Mouse (Mus musculus) frontal cortex, postnatal 36 days (tissue): ENCODE measurements at regions not wholly inside any gene's neighbourhood (a gene's known extent, or its start where the extent isn't known, plus 50 kb on each side); places are given as distances from the start of the nearest gene placed in this dataset.

ENCODE experiments used
- DNase-seq, 2 experiments: peaks; one replicate each; pipeline ENCODE4 v3.0.0; 2022; ENCODE audit warnings: low spot score in 2 of 2

DNA sequence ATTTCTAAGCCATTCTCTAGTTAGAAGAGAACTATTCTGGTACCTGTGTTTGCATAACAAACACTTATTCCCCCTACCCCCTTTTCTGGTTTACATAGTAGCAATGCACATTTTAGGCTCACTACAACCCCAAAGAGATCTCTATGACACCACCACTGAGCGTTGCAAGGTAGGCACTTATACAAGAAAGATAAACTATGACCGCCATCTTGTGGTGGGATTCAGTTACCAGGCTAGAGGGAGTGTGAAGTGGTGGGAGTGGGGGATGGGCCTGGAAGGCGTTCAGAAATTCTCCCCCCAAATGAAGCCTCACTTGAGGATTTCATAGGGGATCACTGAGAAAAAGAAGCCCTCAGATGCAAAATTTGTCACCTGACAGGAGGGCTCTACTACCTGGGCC is 64.4 kb upstream of the Fst start:
- DNase-seq, result peak; percentile 5 to 19

DNA sequence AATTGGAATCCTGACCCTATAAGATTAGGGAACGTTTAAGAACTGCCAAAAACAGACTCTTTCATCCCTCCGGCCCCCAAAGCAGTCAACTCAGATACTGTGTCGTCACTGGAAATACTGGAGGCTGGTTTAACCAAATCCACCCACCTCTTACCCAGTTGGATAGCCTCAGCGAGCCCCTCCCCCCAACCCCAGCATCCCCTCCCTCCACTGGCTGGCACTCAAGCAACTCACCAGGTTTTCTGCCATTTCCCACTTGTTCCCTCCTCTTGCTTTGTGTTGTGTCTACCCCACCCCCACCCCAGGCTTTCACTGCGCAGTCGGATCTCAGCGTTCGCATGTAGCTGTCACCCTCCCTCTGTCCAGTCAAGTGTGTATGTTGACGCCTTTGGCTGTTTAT is 68.1 kb upstream of the Fst start:
- no peak for DNase-seq

DNA sequence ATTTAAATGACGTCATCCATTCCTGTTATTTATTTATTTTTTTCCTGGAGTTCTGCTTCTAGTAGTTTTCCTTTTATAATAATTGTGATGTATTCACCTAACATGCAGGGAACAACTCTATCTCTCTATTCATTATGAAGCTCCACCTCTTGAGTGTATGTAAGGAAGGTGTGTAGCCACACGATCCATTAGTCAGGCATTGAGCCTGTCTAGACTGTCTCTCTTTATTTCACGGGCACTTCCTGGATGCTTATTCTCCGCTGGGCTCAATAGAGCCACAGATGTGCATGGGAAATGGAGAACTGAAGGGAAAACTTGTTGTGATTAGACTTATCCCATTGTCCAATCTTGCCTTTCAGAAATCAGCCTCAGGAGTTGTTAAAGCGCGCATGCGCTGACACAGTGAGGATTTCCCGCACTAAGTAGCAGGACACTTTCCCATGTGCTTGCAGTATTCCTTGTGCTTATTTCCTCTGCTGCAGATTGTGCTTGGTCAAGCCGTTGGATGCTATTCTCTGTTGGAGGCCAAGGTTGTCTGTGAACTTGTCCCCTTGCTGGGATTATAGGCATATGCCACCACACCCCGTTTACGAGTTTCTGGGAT is 71.5 kb upstream of the Fst start:
- no peak for DNase-seq

DNA sequence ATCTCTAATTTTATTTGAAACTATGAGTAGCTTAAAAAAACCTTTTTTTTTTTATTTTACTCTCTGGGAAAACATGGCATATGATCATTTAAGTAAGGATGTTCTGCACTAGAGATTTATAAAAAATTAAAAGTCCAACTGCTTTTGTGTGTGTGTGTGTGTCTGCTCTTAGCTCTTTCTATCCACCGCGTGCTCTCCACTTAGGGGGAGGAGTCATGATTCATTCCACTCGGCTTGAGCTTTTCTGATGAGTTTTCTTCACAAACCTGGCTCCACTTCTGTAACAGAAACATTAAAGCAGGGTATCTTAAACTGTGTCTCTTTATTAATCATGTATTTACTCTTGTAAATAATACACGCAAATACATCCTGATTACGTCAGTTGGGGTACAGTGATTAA is 73.0 kb upstream of the Fst start:
- no peak for DNase-seq

DNA sequence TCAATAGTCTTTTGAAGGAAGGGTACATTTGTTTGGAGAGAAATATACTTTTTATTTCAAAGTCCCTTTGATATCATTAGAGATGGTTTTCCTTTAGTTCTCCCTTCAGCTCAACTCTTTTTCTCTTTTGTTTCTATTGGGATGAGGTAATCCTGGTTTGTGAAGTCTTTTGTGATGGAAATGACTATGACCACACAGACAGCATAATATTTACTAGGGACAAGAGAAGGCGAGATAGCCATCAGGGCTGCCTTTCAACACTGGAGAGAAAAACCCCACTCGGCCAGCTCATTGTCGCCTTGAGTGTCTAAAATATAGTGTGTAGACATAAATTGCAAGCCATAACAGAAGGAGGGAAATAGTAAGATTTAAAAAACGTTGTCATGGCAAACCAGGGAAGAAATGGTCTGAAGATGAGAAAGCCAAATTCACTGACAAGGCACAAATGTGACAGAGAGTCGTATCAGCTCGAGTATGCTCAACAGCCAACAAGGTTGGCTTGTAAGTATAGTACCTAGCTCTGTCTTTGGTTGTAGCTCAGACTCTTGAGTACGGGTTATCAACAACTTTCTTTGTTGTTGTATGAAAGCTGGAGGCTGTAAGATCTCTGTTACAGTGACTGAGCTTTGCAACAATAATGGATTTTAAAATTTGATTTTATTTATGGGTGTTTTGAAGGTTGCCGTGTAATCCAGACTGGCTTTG is 73.8 kb upstream of the Fst start:
- no peak for DNase-seq

DNA sequence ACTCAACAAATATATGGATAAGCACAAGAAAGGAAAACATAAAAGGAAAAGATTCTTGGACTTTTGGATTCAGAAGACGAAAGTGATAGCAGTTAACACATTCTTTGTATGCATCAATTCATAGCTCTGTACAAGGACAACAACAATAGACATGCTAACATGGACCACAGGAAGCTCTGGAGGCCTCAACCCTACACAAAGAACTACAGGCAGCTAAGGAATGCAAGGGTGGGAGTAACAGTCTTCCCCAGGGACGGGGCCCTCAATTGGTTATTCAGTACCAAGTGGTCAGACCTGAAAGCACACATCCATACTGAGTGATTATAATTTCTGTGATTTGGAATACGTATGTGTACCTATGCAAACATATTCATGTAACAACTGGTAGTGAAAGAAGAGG is 75.8 kb upstream of the Fst start:
- no peak for DNase-seq

DNA sequence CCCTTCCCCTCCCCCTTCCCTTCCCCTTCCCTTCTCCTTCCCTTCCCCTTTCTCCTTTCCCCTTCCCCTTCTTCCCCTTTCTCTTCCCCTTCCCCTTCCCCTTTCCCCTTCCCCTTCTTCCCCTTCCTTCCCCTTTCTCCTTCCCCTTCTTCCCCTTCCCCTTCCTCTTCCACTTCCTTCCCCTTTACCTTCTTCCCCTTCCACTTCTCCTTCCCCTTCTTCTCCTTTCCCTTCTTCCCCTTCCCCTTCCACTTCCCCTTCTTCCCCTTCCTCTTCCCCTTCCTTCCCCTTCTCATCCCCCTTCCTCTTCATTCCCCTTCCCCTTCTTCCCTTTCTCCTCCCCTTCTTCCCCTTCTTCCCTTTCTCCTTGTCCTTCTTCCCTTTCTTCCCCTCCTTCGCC is 77.0 kb upstream of the Fst start:
- no peak for DNase-seq

DNA sequence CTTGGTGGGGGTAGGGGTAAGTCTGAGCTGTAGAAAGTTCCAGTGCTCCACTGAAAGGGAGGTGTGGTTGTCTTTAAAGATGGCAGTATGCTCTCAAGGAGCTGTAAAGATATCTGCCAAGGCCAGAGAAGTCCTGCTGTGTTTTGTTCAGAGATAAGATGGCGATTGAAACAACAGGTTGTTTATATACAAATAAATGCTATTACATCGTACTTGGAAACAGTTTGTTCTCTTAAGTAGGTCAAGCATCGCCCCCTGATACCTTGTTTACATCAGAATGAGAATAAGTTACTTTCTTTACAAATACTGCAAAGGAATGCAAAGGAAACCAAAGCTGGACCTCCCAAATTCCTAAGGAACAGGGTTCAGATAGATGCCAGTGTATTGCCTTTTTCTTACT is 113.0 kb upstream of the Fst start:
- DNase-seq, result no peak

DNA sequence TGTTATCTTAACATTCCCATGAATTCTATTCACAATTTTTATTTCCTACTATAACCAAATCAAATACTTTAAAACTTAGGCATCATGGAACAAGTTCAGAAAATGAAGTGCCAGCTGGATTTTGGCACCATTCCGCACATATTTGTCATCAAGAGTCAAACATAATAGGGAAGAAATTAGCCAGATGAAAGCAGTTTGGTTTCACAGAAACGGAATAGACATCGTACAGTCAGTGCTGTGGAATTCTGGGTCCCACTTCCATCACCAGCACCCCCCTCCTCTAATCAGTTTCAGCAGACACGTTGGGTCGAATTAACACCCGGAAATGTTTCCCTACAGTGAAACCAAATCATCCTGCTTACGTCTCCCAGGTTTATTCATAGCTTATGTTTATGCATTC is 125.8 kb upstream of the Fst start:
- DNase-seq, result no peak

DNA sequence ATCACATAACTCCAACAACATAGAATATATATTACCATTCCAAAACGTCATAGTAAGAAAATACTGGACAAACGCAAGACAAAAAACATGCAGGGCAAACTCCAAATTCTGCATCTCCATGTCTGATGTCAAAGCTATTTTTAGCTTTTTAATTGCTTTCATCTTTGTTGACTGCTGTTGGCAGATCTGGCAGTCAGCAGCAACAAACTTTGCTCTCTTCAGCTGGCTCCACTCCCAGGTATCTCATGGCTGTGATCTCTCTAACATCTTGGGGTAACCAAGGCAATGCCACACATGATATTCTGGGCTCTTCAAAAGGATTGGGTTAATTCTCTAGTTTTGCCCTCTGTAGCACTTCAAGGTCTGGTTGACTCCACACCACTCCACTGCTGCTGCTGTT is 128.9 kb upstream of the Fst start:
- DNase-seq, result no peak

DNA sequence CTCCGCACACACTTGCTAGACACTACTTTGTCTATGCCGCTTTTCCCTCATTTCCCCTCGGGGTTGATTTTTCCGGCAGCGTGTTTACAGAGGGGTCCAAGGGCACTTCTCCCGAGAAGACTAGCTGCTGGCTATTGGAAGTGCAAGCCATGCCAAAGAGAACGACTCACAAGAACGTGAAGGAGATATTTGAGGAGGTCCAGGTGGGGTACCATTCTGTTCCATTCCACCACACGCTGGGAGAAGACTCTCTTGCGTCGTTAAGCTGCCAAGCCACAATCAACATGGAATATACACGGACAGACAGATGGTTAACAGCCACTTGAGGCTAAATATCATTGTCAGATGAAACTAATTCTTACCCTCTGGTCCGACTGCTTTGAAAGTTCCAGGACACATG is 144.6 kb upstream of the Fst start:
- DNase-seq, result no peak

DNA sequence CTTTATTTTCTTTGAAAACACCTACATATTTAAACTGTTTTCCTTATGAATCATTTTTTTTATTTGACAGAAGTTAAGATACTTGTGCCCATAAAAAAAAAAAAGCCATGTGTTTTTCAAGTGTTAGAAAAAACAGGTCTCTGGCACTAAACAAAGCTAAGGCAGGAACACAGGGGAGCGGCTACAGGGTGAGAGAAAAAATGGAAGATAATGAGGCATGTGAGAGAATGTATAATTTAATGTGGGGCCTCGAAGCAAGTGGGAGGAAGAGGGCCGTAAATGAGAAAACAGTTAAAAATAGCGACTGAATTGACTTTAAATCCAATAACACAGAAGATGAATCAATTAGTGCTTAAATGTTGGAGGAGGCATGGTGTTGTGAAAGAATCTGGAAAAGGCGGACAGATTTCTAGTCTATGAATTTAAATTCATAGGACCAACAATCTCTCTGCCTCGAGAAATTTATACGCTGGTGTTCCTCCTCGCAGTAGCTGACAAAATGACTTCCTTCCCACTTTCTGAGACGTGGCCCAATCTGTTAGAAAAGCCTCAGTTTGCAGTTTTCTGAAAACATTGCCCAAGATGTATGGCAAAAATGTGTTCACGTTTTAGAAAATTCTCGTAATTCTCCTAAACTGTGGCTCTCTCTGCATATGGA is 145.4 kb upstream of the Fst start:
- DNase-seq, result peak in 1 of 2 experiments; percentile 7

DNA sequence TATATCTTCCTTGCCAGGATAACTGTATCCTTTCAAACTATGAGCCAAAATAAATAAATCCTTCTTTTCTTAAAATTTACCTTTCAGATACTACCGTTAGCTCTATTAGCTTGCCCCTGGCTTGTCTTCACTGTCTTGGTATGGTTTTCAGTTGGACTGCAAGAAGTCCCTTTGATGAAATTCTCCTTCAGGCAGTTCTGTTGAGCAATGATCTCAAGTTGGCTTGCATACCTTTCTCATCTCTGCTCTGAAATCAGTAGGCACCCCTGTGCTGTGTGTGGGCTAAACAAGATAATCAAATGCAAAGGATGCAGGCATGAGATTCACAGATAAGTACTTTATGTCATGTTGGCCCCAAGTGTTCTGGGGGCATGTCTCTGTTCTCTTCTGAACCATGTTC is 155.2 kb upstream of the Fst start:
- DNase-seq, result no peak

DNA sequence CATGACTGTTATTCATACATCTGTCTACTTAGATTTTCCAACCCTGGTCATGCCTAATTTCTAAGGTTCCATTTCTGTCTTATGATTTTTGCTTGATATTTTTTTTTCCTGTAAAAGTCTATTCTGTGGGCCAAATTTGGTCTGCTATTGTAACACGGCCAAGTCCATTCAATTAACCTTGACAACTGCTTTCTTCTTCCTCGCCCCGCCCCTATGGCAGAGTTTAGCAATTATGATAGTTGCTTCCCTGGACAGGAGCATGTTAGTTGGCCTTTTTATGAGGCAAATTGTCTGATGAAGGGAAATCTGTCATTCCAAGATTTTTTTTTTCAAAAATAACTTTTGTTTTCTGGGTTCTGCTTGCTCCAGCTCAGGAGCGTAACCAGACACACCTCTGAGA is 160.7 kb upstream of the Fst start:
- DNase-seq, result no peak

DNA sequence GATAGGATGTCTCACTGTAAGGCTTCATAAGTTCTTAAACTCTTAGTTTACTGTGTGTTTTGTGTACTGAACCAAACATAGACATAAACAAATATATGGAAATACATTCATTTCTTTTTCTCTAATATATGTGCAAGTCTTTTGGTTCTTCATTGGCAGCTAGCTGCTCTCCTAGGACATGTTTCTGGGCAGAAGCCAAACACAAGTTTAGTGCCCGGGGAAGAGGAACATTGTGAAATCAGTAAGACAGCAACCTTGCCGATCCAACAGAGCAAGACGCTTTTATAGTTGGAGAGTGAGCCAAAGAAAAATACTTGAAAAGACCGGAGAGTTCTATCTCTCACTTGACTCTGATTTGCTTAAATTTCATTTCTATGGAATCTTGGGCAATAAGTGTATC is 178.0 kb upstream of the Fst start:
- DNase-seq, result no peak

DNA sequence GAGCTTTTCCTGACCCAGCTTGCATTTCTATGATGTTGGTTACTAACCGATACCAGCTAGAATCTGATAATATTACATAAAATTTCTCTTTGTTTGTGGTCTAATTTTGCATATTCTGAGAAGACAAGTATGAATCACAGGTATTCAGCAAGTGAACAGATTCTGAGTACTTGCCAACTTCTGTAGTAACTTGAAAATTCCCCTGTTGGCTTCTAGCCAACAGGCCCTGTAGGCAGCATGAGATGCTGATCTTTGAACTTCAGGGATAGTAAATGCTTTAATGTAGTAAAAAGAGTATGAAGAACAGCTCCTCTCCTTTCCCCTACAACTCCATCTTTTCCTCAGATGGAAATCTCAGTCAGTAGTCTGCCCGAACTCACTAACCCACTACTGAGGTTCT is 178.5 kb upstream of the Mocs2 start:
- DNase-seq, result no peak

DNA sequence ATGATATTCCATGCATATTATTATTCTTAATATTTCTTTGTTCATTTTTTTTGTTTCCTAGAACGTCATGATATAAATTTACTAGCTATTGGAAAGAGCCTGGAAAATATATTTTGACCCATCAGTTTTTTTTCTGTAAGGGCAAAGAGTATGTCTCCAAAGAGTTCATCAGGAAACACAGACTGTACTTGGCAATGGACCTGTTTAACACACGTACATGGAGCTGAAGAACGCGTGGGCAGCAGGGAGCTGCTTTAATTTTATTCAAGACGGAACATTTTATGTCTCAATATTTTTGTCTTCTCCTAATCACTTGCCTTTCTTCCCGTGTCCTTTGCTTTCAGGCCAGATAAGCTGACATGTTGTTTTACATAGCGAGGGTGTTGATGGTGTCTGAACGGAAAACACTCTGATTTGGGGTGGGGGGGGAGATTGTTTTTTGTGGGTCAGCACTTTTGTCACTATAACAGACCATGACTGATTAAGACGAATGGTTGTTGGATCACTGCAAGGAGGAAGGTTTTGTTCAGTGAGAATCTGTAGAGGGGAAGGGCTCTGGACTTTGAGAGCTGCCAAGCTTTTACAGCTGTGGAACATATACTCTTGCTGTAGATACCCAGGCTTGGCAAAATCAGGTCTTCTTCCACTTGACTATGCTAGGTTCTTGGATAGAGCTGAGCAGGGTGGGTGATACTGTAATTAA is 176.2 kb upstream of the Mocs2 start:
- no peak for DNase-seq

DNA sequence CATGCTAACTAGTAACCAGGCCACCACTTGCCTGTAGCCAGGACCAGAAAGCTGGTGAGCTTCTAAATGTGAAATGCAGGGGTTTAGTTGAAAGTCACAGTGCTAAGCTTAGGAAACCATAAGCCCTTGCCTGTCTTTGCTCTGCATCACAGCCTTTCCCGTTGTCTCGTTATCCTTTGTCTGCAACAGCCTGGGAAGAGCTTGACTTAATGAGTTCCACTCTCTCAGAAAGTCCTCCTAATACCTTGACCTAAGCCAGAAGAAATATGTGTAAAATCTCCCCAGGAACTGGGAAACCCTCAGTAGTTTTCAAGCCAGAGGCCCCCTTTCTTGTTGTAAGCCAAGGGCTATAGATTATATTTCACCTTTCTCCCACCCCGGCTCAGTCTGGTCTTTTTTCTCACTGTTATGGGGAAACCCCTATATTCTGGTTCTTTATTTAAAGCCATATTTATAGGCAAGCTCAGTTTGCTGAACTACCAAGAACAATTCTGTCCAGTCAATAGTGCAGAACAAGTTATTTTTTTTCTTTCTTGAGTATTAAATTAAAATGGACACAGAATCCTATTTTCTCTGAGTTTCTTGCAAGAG is 175.0 kb upstream of the Mocs2 start:
- no peak for DNase-seq

DNA sequence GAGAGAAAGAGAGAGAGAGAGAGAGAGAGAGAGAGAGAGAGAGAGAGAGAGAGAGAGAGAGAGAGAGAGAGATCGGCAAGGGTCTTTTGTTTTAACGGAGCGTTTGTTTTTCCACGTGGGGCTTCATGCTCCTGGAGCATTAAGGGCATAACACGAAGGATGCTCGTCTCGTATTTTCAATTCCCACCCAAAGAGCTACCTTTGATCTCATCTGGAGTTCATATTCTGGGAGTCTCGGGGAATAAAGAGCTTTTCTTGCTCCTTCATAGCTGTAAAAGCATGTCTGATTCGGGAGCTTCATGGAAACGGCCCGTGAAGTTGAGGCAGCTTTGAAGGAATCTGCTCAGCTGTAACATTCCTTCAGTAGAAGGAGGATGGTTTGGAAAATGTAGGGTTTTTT is 174.5 kb upstream of the Mocs2 start:
- DNase-seq, result no peak

DNA sequence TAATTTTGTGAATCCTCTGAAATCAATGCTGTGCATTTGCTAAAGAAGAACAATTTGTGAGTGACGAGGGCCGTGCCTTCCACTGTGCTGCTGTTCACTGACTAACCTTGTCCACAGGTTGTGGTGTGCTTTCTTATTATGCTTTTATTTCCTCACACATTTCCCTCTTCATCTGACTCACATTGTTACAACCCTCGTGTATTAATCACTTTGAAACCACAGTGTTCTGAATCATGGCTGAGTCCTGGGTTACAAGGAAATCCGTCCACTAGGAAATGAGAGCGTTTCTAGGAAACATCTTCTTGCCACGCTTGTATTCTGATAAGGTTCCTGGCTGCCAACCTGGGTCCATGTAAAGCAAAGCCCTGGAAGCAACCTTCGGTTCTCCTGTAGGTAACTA is 163.8 kb upstream of the Mocs2 start:
- no peak for DNase-seq

DNA sequence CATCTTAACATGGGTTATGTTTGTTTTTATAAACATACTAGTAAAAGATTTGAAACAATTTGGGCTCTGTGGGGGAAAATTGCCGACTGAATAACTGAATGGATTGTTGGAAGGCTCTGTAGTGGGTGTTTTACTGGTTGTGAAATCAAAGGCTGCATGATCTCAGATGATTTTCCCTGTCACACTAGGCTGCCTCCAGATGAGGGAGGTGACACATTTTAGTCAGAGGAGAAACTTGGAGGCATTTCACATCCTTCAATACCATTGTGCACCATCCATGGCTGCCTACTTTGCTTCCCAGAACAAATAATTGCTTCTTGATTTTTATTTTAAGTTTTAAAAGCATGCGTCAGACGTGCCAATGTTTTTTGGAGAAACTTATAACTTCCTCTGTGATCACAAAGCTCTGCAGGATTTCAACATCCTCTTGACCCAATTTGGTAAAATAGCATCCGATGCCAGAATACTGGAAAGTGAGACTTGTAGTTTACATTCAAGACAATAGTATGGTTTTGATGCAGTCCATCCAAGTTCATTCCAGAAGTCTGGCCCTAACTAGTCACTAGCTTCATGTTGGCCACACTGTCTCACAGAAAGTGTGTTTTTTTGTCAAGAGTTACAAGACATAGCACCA is 163.0 kb upstream of the Mocs2 start:
- DNase-seq, result no peak

DNA sequence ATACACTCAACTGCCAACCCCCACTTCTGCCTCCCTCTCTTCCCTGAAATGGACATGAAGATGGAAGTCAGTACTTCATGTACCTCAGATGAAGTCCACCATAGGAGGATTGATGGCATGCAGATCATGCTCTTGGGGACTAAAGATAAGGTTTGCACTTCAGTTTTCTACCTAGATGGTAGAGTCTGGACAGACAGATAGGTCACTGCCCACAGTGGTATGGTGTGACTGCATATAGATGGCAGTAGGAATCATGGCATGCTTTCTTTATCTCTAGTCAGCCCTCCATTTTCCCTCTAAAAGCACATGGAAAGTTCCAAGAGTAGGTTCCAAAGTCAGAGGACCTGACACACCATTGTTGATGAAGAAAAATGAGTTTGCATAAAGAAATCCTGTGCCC is 145.6 kb upstream of the Mocs2 start:
- no peak for DNase-seq
